ENCODE assay signal across 10 mouse cellular contexts in the genomic region with DNA sequence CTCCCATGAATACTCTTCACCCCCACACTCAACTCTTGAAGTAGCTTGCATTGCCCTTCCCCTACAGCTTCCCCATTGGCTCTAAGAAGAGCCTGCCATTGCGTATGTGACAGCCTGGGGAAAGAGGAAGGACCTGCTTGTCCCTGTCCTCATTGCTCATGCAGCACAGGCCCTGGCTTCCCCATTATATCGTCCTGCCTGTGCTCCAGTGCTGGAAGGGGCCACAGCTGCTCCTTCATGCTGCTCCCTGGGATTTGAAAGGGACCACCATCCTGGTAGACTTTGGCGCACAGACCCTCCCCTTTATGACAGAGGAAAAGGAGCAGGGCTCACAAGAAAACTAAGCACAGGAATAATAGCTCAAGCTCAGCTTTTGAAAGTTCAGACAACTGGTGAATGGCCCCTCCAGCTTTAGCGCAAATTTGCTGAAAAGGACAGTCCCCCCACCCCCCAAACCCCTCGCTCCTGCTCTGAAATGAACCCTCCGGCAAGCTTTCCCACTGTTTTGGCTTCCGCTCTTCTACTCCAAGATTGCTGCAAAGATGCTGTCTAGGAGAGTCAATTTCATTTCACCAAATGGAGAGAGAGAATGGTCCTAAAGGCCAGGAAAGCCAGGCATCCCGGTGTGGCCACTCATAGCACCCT. TPM values are rescaled to one million over a fixed set of nuclear protein-coding genes. Genes with fewer than 3 reads are reported as not detected.
A peak's percentile ranks its signal among the peaks of the same experiment; 100 is the strongest.
DNase-seq lines count a peak whose midpoint lies in the region; ATAC-seq and TF ChIP-seq lines count a peak whose summit lies in the region.
"Had no signal": no experiment of that assay in that cellular context is flagged by ENCODE, and none has a peak within 500 bp of the region (broad histone marks: within the 10 kb centered on the region; RNA-seq: fewer than 3 reads in every experiment).

No protein-coding gene starts in this region.

- H3K4me1 ChIP-seq in embryonic facial prominence, embryonic 12.5 days, result peaks cover 31% of the 10 kb centered on the region
- H3K4me1 ChIP-seq in hindbrain, embryonic 16.5 days (ENCODE audit: control insufficient read depth, insufficient read depth, low read depth, low read length), result peaks cover 4% of the 10 kb centered on the region; the same call in 1 of the 2 replicates
- H3K4me1 ChIP-seq in neural tube, embryonic 11.5 days (ENCODE audit: control insufficient read depth, insufficient read depth, low read length), result peaks cover 17% of the 10 kb centered on the region
- H3K4me1 ChIP-seq in intestine, postnatal 0 days (replicated peaks; ENCODE audit: control insufficient read depth, insufficient read depth, low read length), result no peaks in the 10 kb centered on the region

- H3K9ac ChIP-seq in embryonic facial prominence, embryonic 12.5 days, result no peak overlapping the region
- no peak overlapping the region for H3K9ac ChIP-seq in hindbrain, embryonic 16.5 days (ENCODE audit: low read depth, low read length)
- H3K9ac ChIP-seq in neural tube, embryonic 11.5 days (ENCODE audit: low read length), result peak overlapping the region; percentile 10; the same call in 1 of the 2 replicates
- H3K9ac ChIP-seq in intestine, postnatal 0 days (ENCODE audit: low read depth, low read length), result no peak overlapping the region

- WGBS in embryonic facial prominence, embryonic 12.5 days, result 63% methylated on average over 8 of the region's 8 CpGs
- WGBS in hindbrain, embryonic 16.5 days, result 33% methylated on average over 8 of the region's 8 CpGs
- WGBS in neural tube, embryonic 11.5 days, result 34% methylated on average over 8 of the region's 8 CpGs
- WGBS in intestine, postnatal 0 days, result 83% methylated on average over 8 of the region's 8 CpGs

- H3K9me3 ChIP-seq in embryonic facial prominence, embryonic 12.5 days, result no peaks in the 10 kb centered on the region
- H3K9me3 ChIP-seq in hindbrain, embryonic 16.5 days (ENCODE audit: control insufficient read depth, low read length), result no peaks in the 10 kb centered on the region
- no peaks in the 10 kb centered on the region for H3K9me3 ChIP-seq in neural tube, embryonic 11.5 days (ENCODE audit: control insufficient read depth, low read length)
- no peaks in the 10 kb centered on the region for H3K9me3 ChIP-seq in intestine, postnatal 0 days (ENCODE audit: control insufficient read depth)

- intact Hi-C loops in left cerebral cortex, adult 2 months (cut with DNase I), result no loop called here

- H3K36me3 ChIP-seq in embryonic facial prominence, embryonic 12.5 days, result no peaks in the 10 kb centered on the region
- no peaks in the 10 kb centered on the region for H3K36me3 ChIP-seq in hindbrain, embryonic 16.5 days (ENCODE audit: control insufficient read depth, insufficient read depth, low read length)
- H3K36me3 ChIP-seq in neural tube, embryonic 11.5 days (ENCODE audit: control insufficient read depth, insufficient read depth, low read length), result no peaks in the 10 kb centered on the region
- H3K36me3 ChIP-seq in intestine, postnatal 0 days (ENCODE audit: control insufficient read depth, insufficient read depth), result no peaks in the 10 kb centered on the region

- H3K27me3 ChIP-seq in embryonic facial prominence, embryonic 12.5 days, result no peaks in the 10 kb centered on the region
- H3K27me3 ChIP-seq in hindbrain, embryonic 16.5 days (replicated peaks; ENCODE audit: control insufficient read depth, insufficient read depth, low read length), result no peaks in the 10 kb centered on the region
- H3K27me3 ChIP-seq in neural tube, embryonic 11.5 days (ENCODE audit: control insufficient read depth, insufficient read depth, low read length), result no peaks in the 10 kb centered on the region
- no peaks in the 10 kb centered on the region for H3K27me3 ChIP-seq in intestine, postnatal 0 days (replicated peaks; ENCODE audit: control insufficient read depth, insufficient read depth, low read length)

- H3K4me3 ChIP-seq in embryonic facial prominence, embryonic 12.5 days, result no peak overlapping the region
- no peak overlapping the region for H3K4me3 ChIP-seq in hindbrain, embryonic 16.5 days (ENCODE audit: low read length)
- no peak overlapping the region for H3K4me3 ChIP-seq in neural tube, embryonic 11.5 days (ENCODE audit: low read depth, low read length)
- no peak overlapping the region for H3K4me3 ChIP-seq in intestine, postnatal 0 days (ENCODE audit: low read depth, low read length)
- H3K4me3 ChIP-seq in left cerebral cortex, adult 2 months, result no peak overlapping the region
- H3K4me3 ChIP-seq: heart, adult 2 months had no signal

- ATAC-seq in embryonic facial prominence, embryonic 12.5 days (ENCODE audit: insufficient number of reproducible peaks, insufficient read depth, low FRiP score, low TSS enrichment), result no peak
- peak; percentile 70 for ATAC-seq in hindbrain, embryonic 16.5 days
- peak; percentile 89 for ATAC-seq in neural tube, embryonic 11.5 days (ENCODE audit: insufficient read depth, low FRiP score, low TSS enrichment)
- no peak for ATAC-seq in intestine, postnatal 0 days

- H3K4me2 ChIP-seq in embryonic facial prominence, embryonic 12.5 days (replicated peaks), result 0 out of 2 replicates have a peak overlapping the region, but pooled peaks have one; percentile 6
- H3K4me2 ChIP-seq in hindbrain, embryonic 16.5 days (ENCODE audit: low read length), result peak overlapping the region; percentile 16; the same call in 1 of the 2 replicates
- H3K4me2 ChIP-seq in neural tube, embryonic 11.5 days (ENCODE audit: low read depth), result peak overlapping the region; percentile 24
- no peak overlapping the region for H3K4me2 ChIP-seq in intestine, postnatal 0 days (replicated peaks; ENCODE audit: low read depth)

- no peak for TF ChIP-seq CTCF in intestine, postnatal 0 days (IDR thresholded peaks at IDR 0.05; ENCODE audit: low read depth)
- TF ChIP-seq CTCF in left cerebral cortex, adult 2 months (IDR thresholded peaks at IDR 0.05), result no peak

- 0 out of 2 replicates have a peak overlapping the region, but pooled peaks have one; percentile 2 for H3K27ac ChIP-seq in embryonic facial prominence, embryonic 12.5 days
- 0 out of 2 replicates have a peak overlapping the region, but pooled peaks have one; percentile 18 for H3K27ac ChIP-seq in hindbrain, embryonic 16.5 days (ENCODE audit: low read depth, low read length)
- peak overlapping the region; percentile 56 for H3K27ac ChIP-seq in neural tube, embryonic 11.5 days (ENCODE audit: low read depth, low read length)
- H3K27ac ChIP-seq in intestine, postnatal 0 days (ENCODE audit: low read depth, low read length), result no peak overlapping the region
- no peak overlapping the region for H3K27ac ChIP-seq in left cerebral cortex, adult 2 months
- H3K27ac ChIP-seq: heart, adult 2 months had no signal

- DNase-seq in embryo, embryonic 10 days (ENCODE audit: low spot score), result peak; percentile 51
- DNase-seq in embryo, embryonic 9.5 days (ENCODE audit: extremely low spot score), result no peak
- peak; percentile 63 for DNase-seq in neural tube, embryonic 11.5 days (ENCODE audit: low spot score)
- DNase-seq in layer of hippocampus, adult 9-10 months (ENCODE audit: low spot score), result no peak
- no peak for DNase-seq in left cerebral cortex, adult 2 months (ENCODE audit: extremely low spot score in 1 of 2, low spot score in 2 of 2)
- DNase-seq: spleen, adult 18-20 months had no signal

RNA-seq across cellular contexts. Expression of a gene that starts 22.7 kb away (rescaled TPM):
- 13.9 and 16.6 TPM in 2 replicates for polyA plus RNA-seq in embryonic facial prominence, embryonic 12.5 days (2016; fragmentation: Nextera tagmentation; extraction: Ambion mirVana)
- polyA plus RNA-seq in hindbrain, embryonic 16.5 days (2015; fragmentation: Nextera tagmentation; extraction: Ambion mirVana), result 3.5 and 3.8 TPM in 2 replicates
- 12.5 and 15.3 TPM in 2 replicates for polyA plus RNA-seq in neural tube, embryonic 11.5 days (2014; fragmentation: Nextera tagmentation; extraction: Ambion mirVana)
- polyA plus RNA-seq in intestine, postnatal 0 days (2015; fragmentation: Nextera tagmentation; extraction: Ambion mirVana), result 31.5 and 35.9 TPM in 2 replicates
- 10 to 100 TPM; 19.1 to 21.5 TPM for total RNA-seq in left cerebral cortex, adult 2 months (2021)

Comparison
In these comparisons a context has a peak if more than half of its experiments do, and no peak if none do; other contexts are left out.
1. DNase-seq: peak in embryo, embryonic 10 days (single experiment) and neural tube, embryonic 11.5 days (single experiment); none in embryo, embryonic 9.5 days (single experiment), layer of hippocampus, adult 9-10 months (single experiment) and left cerebral cortex, adult 2 months (0 of 2).
2. ATAC-seq: peak in hindbrain, embryonic 16.5 days (single experiment) and neural tube, embryonic 11.5 days (single experiment); none in embryonic facial prominence, embryonic 12.5 days (single experiment) and intestine, postnatal 0 days (single experiment).
3. H3K27ac ChIP-seq: peak in embryonic facial prominence, embryonic 12.5 days (single experiment), hindbrain, embryonic 16.5 days (single experiment) and neural tube, embryonic 11.5 days (single experiment); none in intestine, postnatal 0 days (single experiment) and left cerebral cortex, adult 2 months (single experiment).